Mouse (Mus musculus) forebrain, embryonic 11.5 days (tissue): ENCODE measurements around the gene Slc15a3. TPM values are rescaled to one million over a fixed set of nuclear protein-coding genes. Genes with fewer than 3 reads are reported as not detected.

Experiments used
- ATAC-seq: fragments of 200-750 bp; cut with Nextera tagmentation; replicated peaks from 2 replicates; pipeline ENCODE4 v1.8.0; 2017; ENCODE audit warnings: moderate TSS enrichment; ENCODE audit not compliant: low FRiP score
- DNase-seq: peaks from one replicate; pipeline ENCODE4 v3.0.0-alpha.2; 2017; ENCODE audit warnings: low spot score
- H3K27ac ChIP-seq: fragments of 300-500 bp; sonication (generic); 2 replicates; pipeline ENCODE4 v1.5.1; 2014; ENCODE audit warnings: low read depth, low read length
- H3K27me3 ChIP-seq: fragments of 300-500 bp; sonication (generic); 2 replicates; pipeline ENCODE4 v1.6.1; 2014; ENCODE audit warnings: mild to moderate bottlenecking, low read length, mixed read lengths; ENCODE audit not compliant: control insufficient read depth, insufficient read depth
- H3K36me3 ChIP-seq: fragments of 300-500 bp; sonication (generic); 2 replicates; pipeline ENCODE4 v1.6.1; 2014; ENCODE audit warnings: mild to moderate bottlenecking, low read length, moderate library complexity, mixed read lengths; ENCODE audit not compliant: control insufficient read depth, insufficient read depth
- H3K4me1 ChIP-seq: fragments of 300-500 bp; sonication (generic); replicated peaks from 2 replicates; pipeline ENCODE4 v1.6.1; 2014; ENCODE audit warnings: low read length, mixed read lengths; ENCODE audit not compliant: control insufficient read depth, insufficient read depth
- H3K4me2 ChIP-seq: fragments of 300-500 bp; sonication (generic); 2 replicates; pipeline ENCODE4 v1.6.1; 2014; ENCODE audit warnings: low read depth, mild to moderate bottlenecking, low read length, moderate library complexity, mixed read lengths; ENCODE audit not compliant: severe bottlenecking
- H3K4me3 ChIP-seq: fragments of 300-500 bp; sonication (generic); 2 replicates; pipeline ENCODE4 v1.5.1; 2014; ENCODE audit warnings: low read depth, low read length
- H3K9ac ChIP-seq: fragments of 300-500 bp; sonication (generic); 2 replicates; pipeline ENCODE4 v1.6.1; 2014; ENCODE audit warnings: low read length
- H3K9me3 ChIP-seq: fragments of 300-500 bp; sonication (generic); 2 replicates; pipeline ENCODE4 v1.6.1; 2016; ENCODE audit warnings: low read length, mixed read lengths; ENCODE audit not compliant: control insufficient read depth
- WGBS: fragments of 180-500 bp; shearing (Covaris S2); extraction: QIAGEN DNeasy Blood & Tissue Kit; methylation state at CpG from one replicate; pipeline ENCODE4 v1.1.7; 2014; 5-methylcytosine and 5-hydroxymethylcytosine counted together
- polyA plus RNA-seq: library from polyadenylated mRNA; unstranded; fragments of >200 nt; fragmentation: Nextera tagmentation; extraction: Ambion mirVana; gene quantifications from 2 replicates; pipeline ENCODE4 v1.2.1, GENCODE M21; 2014

Slc15a3 gene
- 0.19 and 0.20 TPM in 2 replicates for polyA plus RNA-seq

DNA sequence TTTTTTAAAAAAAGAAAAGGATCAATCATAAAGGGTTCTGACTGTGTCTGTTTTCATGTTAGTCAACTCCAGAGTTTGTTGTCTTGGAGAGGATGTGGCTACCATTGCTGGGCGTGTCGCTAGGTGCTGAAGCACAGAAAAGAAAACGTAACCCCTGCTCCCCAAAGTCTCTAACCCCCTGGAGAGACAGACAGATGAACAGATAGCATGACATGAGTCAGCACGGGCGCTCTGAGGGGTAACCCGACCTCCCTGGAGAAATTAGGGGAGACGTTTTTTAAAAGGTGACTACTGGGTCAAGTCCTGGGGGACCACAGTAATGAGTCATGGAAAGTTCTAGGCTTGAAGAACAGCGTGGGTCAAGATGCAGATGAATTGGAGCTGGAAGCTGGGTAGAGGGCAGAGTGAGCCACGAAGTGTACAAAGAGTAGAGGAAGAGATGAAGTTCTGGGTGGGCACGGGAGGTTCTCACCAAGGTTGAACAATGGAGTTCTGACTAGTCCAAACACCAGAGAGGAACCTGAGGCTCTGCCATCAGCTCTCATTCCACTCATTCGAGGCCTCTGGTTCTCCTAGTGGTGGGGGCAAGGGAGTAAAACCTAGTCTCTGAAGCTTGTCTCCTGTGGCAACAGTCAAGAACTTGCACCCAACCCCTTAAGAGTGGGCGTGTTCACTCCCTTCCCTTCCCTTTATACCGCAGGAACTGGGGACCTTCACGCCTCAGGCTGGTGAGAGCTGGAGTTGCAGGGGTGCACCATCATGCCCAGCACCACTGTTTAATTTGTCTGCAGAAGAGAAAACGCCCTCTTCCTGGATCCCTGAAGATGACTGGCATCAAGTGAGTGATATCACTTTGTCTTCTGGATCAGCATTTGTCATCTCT, at the start of gene Slc15a3:
Gene Slc15a3, plus strand, starts transcription at position 718 of the 883 bp plus-strand sequence.
- H3K4me1 ChIP-seq, result no peaks in the 10 kb centered on the region
- no peaks in the 10 kb centered on the region for H3K9me3 ChIP-seq
- H3K4me3 ChIP-seq, result no peak within 1 kb of the TSS
- no peak within 1 kb of the TSS for H3K27ac ChIP-seq
- no peak for ATAC-seq
- no peak for DNase-seq
- H3K36me3 ChIP-seq, result no peaks in the 10 kb centered on the region
- H3K9ac ChIP-seq, result no peak within 1 kb of the TSS
- 86% methylated on average over 15 of the region's 15 CpGs for WGBS
- no peak within 1 kb of the TSS for H3K4me2 ChIP-seq
- H3K27me3 ChIP-seq, result no peaks in the 10 kb centered on the region

DNA sequence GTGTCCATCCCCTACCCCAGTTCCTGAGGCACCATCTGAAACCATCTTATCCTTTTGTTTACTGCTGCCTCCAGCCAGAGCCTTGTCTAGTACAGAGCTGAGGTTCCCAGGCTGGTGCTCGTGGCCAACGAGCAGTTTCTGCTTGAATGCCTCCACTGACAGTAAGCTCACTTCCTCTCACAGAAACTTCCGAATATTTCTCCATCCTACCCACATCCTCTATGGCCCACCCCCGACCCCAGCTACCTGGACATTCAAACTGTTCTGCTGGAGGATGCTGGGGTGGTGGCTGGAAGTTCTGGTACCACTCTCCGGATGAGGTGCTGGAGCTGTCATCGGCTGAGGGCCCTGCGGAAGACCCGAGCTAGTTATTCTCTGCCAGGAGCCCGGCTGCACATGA, 49.2 kb upstream of the Slc15a3 start:
- 77% methylated on average over 9 of the region's 9 CpGs for WGBS
- no peak for ATAC-seq
- H3K4me3 ChIP-seq, result no peak overlapping the region

DNA sequence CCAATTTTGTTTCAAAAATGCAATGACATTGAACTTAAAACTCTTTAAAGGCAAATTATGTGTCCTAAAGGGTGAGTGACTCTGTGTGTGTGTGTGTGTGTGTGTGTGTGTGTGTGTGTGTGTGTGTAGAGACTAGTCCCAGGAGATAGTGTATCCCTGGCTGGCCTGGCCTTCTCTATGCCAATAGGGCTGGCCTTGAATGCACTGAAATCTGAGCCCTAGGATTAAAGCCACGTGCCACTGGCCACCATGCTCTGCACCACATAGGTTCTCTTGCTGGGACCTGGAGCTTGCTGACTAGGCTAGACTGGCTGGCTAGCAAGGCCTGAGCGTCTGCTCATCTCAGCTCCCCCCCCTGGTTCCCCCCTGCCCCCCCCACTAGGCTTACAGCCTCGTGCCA, 46.5 kb upstream of the Slc15a3 start:
- H3K27ac ChIP-seq, result no peak overlapping the region
- ATAC-seq, result no peak
- H3K36me3 ChIP-seq, result no peaks in the 10 kb centered on the region
- WGBS, result 50% methylated on average over 3 of the region's 3 CpGs
- H3K9ac ChIP-seq, result no peak overlapping the region
- H3K4me1 ChIP-seq, result no peaks in the 10 kb centered on the region; the same call in 1 of the 2 replicates
- no peak for DNase-seq
- H3K4me2 ChIP-seq, result no peak overlapping the region
- H3K4me3 ChIP-seq, result no peak overlapping the region
- H3K27me3 ChIP-seq, result no peaks in the 10 kb centered on the region
- H3K9me3 ChIP-seq, result no peaks in the 10 kb centered on the region

More for the DNA sequence above, 49.2 kb upstream of the Slc15a3 start:
- Histone ChIP-seq H3K27ac (no peak overlapping the region), H3K27me3 (no peaks in the 10 kb centered on the region), H3K4me2 (no peak overlapping the region), H3K36me3 (no peaks in the 10 kb centered on the region), H3K4me1 (no peaks in the 10 kb centered on the region; the same call in 1 of the 2 replicates), H3K9ac (no peak overlapping the region), H3K9me3 (no peaks in the 10 kb centered on the region)
- no peak for DNase-seq

DNA sequence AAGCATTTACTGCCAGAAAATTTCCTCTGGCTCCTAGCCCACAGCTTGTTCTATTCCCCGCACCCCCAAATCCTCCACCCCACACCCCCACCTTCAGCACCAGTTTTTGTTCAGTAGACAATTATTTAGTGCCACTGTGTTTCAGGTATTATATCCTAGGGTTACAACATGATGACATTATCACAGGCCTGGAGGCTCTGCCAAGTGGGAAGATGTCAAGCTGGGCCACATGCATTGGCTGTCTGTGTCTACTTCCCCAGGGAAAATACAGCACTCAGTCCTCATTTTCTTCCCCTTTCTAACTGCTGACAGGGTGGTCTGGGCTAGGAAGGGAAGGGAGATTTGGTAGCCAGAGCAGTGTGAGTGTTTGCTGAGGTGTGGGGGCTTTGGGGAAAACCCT, 44.6 kb upstream of the Slc15a3 start:
- Histone ChIP-seq H3K27ac (no peak overlapping the region), H3K36me3 (no peaks in the 10 kb centered on the region), H3K4me1 (no peaks in the 10 kb centered on the region; the same call in 1 of the 2 replicates), H3K9me3 (no peaks in the 10 kb centered on the region), H3K4me3 (no peak overlapping the region), H3K4me2 (no peak overlapping the region), H3K27me3 (no peaks in the 10 kb centered on the region), H3K9ac (no peak overlapping the region)
- WGBS, result 100% methylated on average over 1 of the region's 1 CpGs
- ATAC-seq, result no peak
- DNase-seq, result no peak

DNA sequence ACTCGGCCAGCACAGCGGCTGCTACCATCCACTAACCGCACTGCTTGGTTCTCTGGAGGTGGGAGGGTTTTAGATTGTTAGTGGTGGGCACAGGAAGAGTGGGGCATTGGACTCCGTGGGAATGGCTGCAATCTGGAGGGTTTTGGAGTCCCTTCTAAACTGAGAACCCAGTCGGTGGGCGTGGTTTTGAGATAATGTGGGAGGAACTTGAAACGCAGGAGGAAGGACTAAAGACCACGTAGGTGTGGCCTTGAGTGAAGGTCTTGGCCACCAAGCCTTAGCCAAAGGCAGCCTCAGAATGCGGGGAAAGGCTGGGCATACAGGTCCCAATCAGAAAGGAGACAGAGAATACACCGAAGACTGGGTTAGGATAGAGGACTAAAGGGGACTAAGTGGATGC, 41.0 kb upstream of the Slc15a3 start:
- WGBS, result 75% methylated on average over 10 of the region's 10 CpGs
- H3K9me3 ChIP-seq, result no peaks in the 10 kb centered on the region
- no peak overlapping the region for H3K4me2 ChIP-seq

DNA sequence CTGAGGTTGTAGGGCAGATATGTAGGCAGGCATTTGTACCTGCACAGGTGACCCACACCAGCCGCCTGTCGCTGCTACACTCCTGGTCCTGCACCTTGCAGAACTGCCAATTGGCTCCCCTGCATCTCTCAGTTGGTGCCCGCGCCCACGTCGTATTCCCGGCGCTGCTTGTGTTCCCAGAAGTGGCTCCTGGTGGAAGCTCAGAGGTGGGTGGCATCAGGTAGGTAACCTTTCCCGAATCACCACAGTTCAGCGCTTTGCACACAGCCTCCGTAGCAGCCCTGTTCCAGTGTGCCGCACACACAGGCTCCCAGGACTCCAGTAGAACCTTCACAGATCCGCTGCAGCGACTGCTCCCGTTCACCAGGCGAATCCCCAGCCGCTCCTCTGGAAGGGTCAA, 40.4 kb upstream of the Slc15a3 start:
- H3K36me3 ChIP-seq, result no peaks in the 10 kb centered on the region
- H3K4me3 ChIP-seq, result no peak overlapping the region
- H3K9me3 ChIP-seq, result no peaks in the 10 kb centered on the region
- no peak overlapping the region for H3K27ac ChIP-seq
- ATAC-seq (no peak), DNase-seq (no peak)
- H3K4me1 ChIP-seq, result no peaks in the 10 kb centered on the region
- no peak overlapping the region for H3K9ac ChIP-seq
- H3K27me3 ChIP-seq, result no peaks in the 10 kb centered on the region
- 94% methylated on average over 17 of the region's 17 CpGs for WGBS
- no peak overlapping the region for H3K4me2 ChIP-seq

More for the DNA sequence above, 41.0 kb upstream of the Slc15a3 start:
- no peak for ATAC-seq
- Histone ChIP-seq H3K27ac (no peak overlapping the region), H3K4me1 (no peaks in the 10 kb centered on the region), H3K36me3 (no peaks in the 10 kb centered on the region), H3K4me3 (no peak overlapping the region), H3K27me3 (no peaks in the 10 kb centered on the region), H3K9ac (no peak overlapping the region)
- DNase-seq, result no peak

DNA sequence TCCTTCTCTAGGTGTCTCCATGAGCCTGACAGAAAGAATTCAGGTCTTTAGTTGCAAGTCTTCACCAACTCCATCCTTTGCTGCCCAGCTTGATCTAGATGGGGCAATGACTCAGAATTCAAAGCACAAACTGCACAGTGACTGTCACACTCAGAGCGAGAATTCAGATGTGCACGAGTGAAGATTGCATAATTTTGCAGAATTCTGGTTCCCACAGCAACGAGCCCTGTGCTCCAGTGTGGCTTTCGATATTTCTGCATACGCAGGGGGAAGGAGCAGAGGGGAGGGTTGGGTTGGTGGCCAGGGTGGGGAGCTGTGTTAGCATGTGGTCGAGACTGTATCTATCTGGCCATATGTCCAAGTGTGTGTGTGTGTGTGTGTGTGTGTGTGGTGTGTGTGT, 38.5 kb upstream of the Slc15a3 start:
- no peak for ATAC-seq
- Histone ChIP-seq H3K27ac (no peak overlapping the region), H3K4me3 (no peak overlapping the region), H3K4me2 (no peak overlapping the region), H3K9me3 (no peaks in the 10 kb centered on the region), H3K36me3 (no peaks in the 10 kb centered on the region), H3K4me1 (no peaks in the 10 kb centered on the region), H3K9ac (no peak overlapping the region), H3K27me3 (no peaks in the 10 kb centered on the region)
- DNase-seq, result no peak
- WGBS, result 81% methylated on average over 6 of the region's 6 CpGs

DNA sequence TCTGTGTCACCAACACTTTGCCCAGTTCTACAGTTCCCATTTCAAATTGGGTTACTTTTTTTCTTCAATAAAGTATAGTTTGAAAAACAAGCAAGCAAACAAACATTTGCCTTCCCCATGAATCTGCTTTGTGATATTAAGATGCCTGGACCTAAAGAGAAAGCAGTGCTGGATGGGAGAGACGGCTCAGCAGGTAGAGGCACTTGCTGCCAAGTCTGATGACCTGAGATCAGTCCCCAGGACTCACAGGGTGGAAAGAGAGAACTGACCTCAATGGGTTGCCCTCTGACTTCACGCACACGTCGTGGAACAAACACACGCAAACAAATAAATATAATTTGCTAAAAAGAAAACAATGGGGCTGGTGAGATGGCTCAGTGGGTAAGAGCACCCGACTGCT, 37.6 kb upstream of the Slc15a3 start:
- H3K27ac ChIP-seq, result no peak overlapping the region
- WGBS, result 90% methylated on average over 6 of the region's 6 CpGs
- no peaks in the 10 kb centered on the region for H3K9me3 ChIP-seq
- DNase-seq, result no peak
- no peak overlapping the region for H3K4me3 ChIP-seq
- H3K9ac ChIP-seq, result no peak overlapping the region
- ATAC-seq, result no peak
- H3K27me3 ChIP-seq, result no peaks in the 10 kb centered on the region
- no peaks in the 10 kb centered on the region for H3K4me1 ChIP-seq
- H3K36me3 ChIP-seq, result no peaks in the 10 kb centered on the region
- H3K4me2 ChIP-seq, result no peak overlapping the region

DNA sequence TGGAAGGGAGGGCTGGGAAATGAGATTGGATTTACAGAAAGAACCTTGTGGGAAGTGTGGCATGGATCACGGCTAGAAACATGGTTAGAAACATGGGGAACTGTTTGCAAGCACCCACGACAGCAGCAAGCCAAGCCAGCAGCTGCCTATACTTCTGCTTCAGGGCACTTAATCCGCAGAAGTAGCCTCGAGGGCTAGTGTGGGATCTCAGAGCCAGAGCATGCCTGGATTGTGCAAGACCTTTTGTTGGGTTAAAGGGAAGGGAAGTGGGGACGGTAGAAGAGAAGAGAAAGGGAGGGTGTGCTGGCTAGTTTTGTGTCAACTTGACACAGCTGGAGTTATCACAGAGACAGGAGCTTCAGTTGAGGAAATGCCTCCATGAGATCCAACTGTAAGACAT, 35.8 kb upstream of the Slc15a3 start:
- 68% methylated on average over 5 of the region's 5 CpGs for WGBS
- H3K27me3 ChIP-seq, result no peaks in the 10 kb centered on the region
- ATAC-seq (no peak), DNase-seq (no peak)
- H3K9ac ChIP-seq, result no peak overlapping the region
- no peaks in the 10 kb centered on the region for H3K36me3 ChIP-seq
- no peaks in the 10 kb centered on the region for H3K9me3 ChIP-seq
- H3K4me2 ChIP-seq, result no peak overlapping the region
- no peak overlapping the region for H3K4me3 ChIP-seq
- H3K4me1 ChIP-seq, result no peaks in the 10 kb centered on the region
- H3K27ac ChIP-seq, result no peak overlapping the region
